Mouse (Mus musculus): Measurements from ENCODE around the gene Itga7.

- no peak for TF ChIP-seq CTCF (IDR thresholded peaks at IDR 0.05; ENCODE audit: low read depth)
- TF ChIP-seq EP300 (IDR thresholded peaks at IDR 0.05; ENCODE audit: low read depth) = no peak
These were observed 24.7 kb upstream of the Itga7 start for GRCm38 (mm10) chr10:128908778-128909448.
